Mouse (Mus musculus) limb, embryonic 11.5 days (tissue): ENCODE results near the gene Slc41a2. TPM values are rescaled to one million over a fixed set of nuclear protein-coding genes. Genes with fewer than 3 reads are reported as not detected.
A peak's percentile ranks its signal among the peaks of the same experiment; 100 is the strongest.

ENCODE experiments used
- ATAC-seq: fragments of 200-750 bp; cut with Nextera tagmentation; 2 replicates; pipeline ENCODE4 v1.8.0; 2017; ENCODE audit warnings: low read depth; ENCODE audit not compliant: insufficient number of reproducible peaks, low FRiP score, low TSS enrichment
- DNase-seq: peaks from one replicate; pipeline ENCODE4 v3.0.0-alpha.2; 2015; ENCODE audit warnings: low spot score
- H3K27ac ChIP-seq: fragments of 300-500 bp; sonication (generic); replicated peaks from 2 replicates; pipeline ENCODE4 v1.5.1; 2014; ENCODE audit warnings: low read depth, mild to moderate bottlenecking, low read length
- H3K27me3 ChIP-seq: fragments of 300-500 bp; sonication (generic); 2 replicates; pipeline ENCODE4 v1.6.1; 2014; ENCODE audit warnings: mild to moderate bottlenecking, low read length, mixed read lengths; ENCODE audit not compliant: control insufficient read depth, insufficient read depth
- H3K36me3 ChIP-seq: fragments of 300-500 bp; sonication (generic); 2 replicates; pipeline ENCODE4 v1.6.1; 2014; ENCODE audit warnings: mild to moderate bottlenecking, low read length, moderate library complexity, mixed read lengths; ENCODE audit not compliant: control insufficient read depth, insufficient read depth
- H3K4me1 ChIP-seq: fragments of 300-500 bp; sonication (generic); 2 replicates; pipeline ENCODE4 v1.6.1; 2014; ENCODE audit warnings: low read length, mixed read lengths; ENCODE audit not compliant: control insufficient read depth, insufficient read depth
- H3K4me2 ChIP-seq: fragments of 300-500 bp; sonication (generic); 2 replicates; pipeline ENCODE4 v1.6.1; 2014; ENCODE audit warnings: low read depth, mild to moderate bottlenecking, moderate library complexity; ENCODE audit not compliant: severe bottlenecking
- H3K4me3 ChIP-seq: fragments of 300-500 bp; sonication (generic); 2 replicates; pipeline ENCODE4 v1.5.1; 2014; ENCODE audit warnings: low read depth, low read length
- H3K9ac ChIP-seq: fragments of 300-500 bp; sonication (generic); 2 replicates; pipeline ENCODE4 v1.6.1; 2014; ENCODE audit warnings: mild to moderate bottlenecking, low read length
- H3K9me3 ChIP-seq: fragments of 300-500 bp; sonication (generic); 2 replicates; pipeline ENCODE4 v1.6.1; 2016; ENCODE audit warnings: low read length; ENCODE audit not compliant: control insufficient read depth
- WGBS: fragments of 180-500 bp; shearing (Covaris S2); extraction: QIAGEN DNeasy Blood & Tissue Kit; methylation state at CpG from one replicate; pipeline ENCODE4 v1.1.7; 2014; 5-methylcytosine and 5-hydroxymethylcytosine counted together
- polyA plus RNA-seq: library from polyadenylated mRNA; unstranded; fragments of >200 nt; fragmentation: Nextera tagmentation; extraction: Ambion mirVana; gene quantifications from 2 replicates; pipeline ENCODE4 v1.2.1, GENCODE M21; 2014

Slc41a2 gene
- polyA plus RNA-seq, 1 experiment from 2014 or later, result 0.59 TPM

DNA sequence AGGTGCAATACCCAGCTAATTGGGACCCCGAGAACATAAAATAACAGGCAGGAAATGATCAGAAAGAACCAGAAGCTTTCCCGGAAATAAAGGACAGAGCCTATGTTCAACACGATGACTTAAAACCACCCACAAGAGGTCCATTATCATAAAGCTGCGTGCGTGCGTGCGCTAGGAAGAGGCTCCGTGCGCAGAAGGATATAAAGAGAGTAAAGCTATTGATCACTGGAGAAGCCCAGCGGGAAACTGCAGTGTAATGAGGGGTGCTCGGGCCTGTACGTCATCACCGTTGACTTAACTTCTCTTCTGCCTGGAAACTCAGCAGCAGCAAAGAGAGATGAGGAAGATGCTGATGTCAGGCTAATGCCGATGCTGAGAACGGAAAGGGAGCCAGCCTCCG lies 127.6 kb downstream of the Slc41a2 start:
- Histone ChIP-seq H3K9ac (no peak overlapping the region), H3K4me2 (no peak overlapping the region), H3K4me3 (no peak overlapping the region), H3K4me1 (peaks cover 4% of the 10 kb centered on the region; the same call in 1 of the 2 replicates), H3K27me3 (no peaks in the 10 kb centered on the region), H3K27ac (no peak overlapping the region), H3K36me3 (no peaks in the 10 kb centered on the region), H3K9me3 (no peaks in the 10 kb centered on the region)
- ATAC-seq (no peak), DNase-seq (no peak)
- 67% methylated on average over 16 of the region's 16 CpGs for WGBS

DNA sequence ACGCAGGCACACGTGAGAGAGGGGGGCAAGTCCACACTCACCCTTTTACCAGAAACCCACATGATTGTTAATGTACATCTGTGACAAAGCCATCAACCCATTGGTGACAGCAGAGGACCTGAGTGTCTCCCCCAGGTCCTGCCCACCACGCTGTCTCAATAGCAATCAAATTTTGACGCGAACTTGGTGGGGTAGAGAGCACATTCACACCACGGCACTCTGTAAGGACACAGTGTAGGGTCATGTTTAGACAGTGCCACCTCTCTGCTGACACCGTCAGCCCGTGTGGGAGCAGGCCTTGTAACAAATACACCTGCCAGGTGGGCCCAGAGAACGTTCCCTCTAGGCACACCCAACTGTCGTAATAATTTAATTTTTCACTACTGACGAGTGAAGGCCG lies 128.3 kb downstream of the Slc41a2 start:
- Histone ChIP-seq H3K9me3 (no peaks in the 10 kb centered on the region), H3K4me2 (no peak overlapping the region), H3K27me3 (no peaks in the 10 kb centered on the region), H3K27ac (no peak overlapping the region), H3K36me3 (no peaks in the 10 kb centered on the region), H3K4me1 (peaks cover 4% of the 10 kb centered on the region; the same call in 1 of the 2 replicates), H3K9ac (no peak overlapping the region), H3K4me3 (no peak overlapping the region)
- no peak for DNase-seq
- WGBS, result 67% methylated on average over 12 of the region's 12 CpGs
- ATAC-seq, result no peak

DNA sequence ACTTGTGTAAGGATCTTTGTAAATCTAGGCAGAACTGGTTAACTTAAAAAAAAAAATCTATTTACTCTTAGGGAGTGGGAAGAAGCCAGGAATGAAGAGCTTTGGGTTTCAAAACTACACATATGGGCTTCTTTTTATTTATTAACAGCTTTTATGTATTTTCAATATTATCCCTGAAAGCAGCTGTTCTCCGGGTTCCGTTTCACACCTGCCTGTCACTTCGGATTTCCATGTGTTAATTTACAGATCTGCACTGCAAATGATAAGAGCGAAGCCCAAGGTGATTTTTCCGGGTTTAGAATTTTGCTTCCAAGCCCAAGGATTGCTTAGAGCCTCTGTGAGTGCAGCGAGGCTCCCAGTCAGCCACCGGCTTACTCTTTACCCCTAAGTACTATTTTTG lies 129.2 kb downstream of the Slc41a2 start:
- no peaks in the 10 kb centered on the region for H3K9me3 ChIP-seq
- no peak overlapping the region for H3K4me3 ChIP-seq
- no peaks in the 10 kb centered on the region for H3K27me3 ChIP-seq
- H3K4me2 ChIP-seq, result no peak overlapping the region
- no peak for ATAC-seq
- 88% methylated on average over 7 of the region's 7 CpGs for WGBS
- DNase-seq, result no peak
- no peaks in the 10 kb centered on the region for H3K36me3 ChIP-seq
- H3K27ac ChIP-seq, result no peak overlapping the region
- no peak overlapping the region for H3K9ac ChIP-seq
- H3K4me1 ChIP-seq, result peaks cover 4% of the 10 kb centered on the region; the same call in 1 of the 2 replicates

DNA sequence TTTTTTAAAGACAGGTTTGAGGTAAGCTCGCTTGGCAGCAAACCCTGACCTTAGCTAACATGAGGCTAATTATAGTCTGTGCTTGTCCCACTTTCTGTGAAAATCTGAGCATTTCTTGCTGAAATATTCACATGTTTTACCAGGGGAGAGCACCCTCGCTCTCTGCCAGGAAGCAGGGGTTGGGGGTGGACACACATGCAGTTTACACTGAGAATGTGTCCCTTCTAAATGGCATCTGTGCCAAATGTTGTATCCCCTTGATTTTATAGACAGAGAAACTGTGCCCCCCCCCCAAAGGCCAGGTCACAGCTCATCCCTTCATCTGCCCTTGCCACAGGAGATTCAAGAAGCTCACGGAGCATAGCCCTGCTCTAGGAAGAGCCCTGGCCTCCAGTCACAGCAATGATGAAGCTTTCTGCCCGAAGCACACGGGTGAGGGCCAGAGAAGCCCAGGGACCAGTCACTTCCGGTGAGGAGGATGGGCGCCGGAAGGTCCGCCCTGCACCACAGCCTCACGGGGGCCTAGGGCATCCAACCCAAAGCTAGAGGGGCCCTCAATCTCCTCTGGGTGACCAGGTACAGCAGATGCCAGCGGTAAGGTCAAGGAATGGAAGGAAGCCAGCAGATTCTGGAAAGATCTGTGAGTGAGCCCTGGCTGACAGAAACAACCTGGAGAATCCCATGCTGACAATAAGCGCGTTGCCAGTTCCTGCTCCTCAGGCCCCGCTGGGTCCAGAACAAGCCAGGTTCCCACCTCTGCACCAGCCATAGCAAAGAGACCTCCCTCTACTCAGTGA lies 134.6 kb downstream of the Slc41a2 start:
- no peak overlapping the region for H3K27ac ChIP-seq
- no peak overlapping the region for H3K4me3 ChIP-seq
- H3K4me1 ChIP-seq, result no peaks in the 10 kb centered on the region
- ATAC-seq (no peak), DNase-seq (no peak)
- WGBS, result 87% methylated on average over 14 of the region's 14 CpGs
- no peaks in the 10 kb centered on the region for H3K36me3 ChIP-seq
- no peaks in the 10 kb centered on the region for H3K9me3 ChIP-seq
- no peak overlapping the region for H3K9ac ChIP-seq
- no peak overlapping the region for H3K4me2 ChIP-seq
- no peaks in the 10 kb centered on the region for H3K27me3 ChIP-seq

DNA sequence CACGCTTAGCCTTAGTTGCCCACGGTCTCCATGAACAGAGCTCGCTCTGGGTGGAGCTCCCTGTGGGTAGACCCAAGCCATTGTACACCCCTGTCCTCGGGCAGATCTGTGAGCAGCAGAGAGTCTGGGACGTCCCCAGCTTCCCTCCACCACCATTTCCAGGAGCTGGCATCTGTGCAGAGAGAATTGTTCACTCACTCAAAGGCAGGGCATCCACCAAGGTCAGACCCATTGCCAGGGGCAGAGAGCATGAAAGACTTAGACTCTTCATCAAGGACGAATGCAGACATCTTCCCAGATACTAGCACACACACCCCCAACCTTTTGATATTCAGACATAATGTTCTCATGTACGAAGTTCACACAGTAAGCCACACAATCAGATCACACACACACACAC lies 136.2 kb downstream of the Slc41a2 start:
- H3K9me3 ChIP-seq, result no peaks in the 10 kb centered on the region
- ATAC-seq, result no peak
- no peaks in the 10 kb centered on the region for H3K27me3 ChIP-seq
- H3K36me3 ChIP-seq, result no peaks in the 10 kb centered on the region
- no peak for DNase-seq
- H3K4me2 ChIP-seq, result no peak overlapping the region
- H3K9ac ChIP-seq, result no peak overlapping the region
- 84% methylated on average over 7 of the region's 7 CpGs for WGBS
- no peak overlapping the region for H3K27ac ChIP-seq
- H3K4me3 ChIP-seq, result no peak overlapping the region
- no peaks in the 10 kb centered on the region for H3K4me1 ChIP-seq

DNA sequence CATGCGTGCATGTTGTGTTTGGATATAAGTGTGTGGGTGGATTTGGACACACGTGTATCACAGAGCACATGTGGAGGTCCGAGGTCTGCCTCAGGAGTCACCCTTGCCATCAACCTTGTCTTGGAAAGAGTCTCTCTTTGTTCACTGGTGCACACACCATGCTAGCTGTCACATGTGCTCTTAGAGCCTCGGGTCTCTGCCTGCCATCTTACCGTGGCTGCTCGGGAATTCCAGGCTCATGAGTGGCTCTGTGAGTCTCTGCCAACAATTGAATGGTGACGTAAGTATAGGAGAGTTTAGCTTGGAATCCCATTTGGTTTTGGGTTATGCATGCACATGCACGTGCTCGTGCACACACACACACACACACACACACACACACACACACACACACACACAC lies 138.4 kb downstream of the Slc41a2 start:
- no peak for DNase-seq
- Histone ChIP-seq H3K4me1 (no peaks in the 10 kb centered on the region), H3K9me3 (no peaks in the 10 kb centered on the region), H3K27ac (no peak overlapping the region), H3K4me3 (no peak overlapping the region), H3K4me2 (no peak overlapping the region), H3K9ac (no peak overlapping the region), H3K27me3 (no peaks in the 10 kb centered on the region), H3K36me3 (no peaks in the 10 kb centered on the region)
- no peak for ATAC-seq
- WGBS, result 88% methylated on average over 9 of the region's 9 CpGs

DNA sequence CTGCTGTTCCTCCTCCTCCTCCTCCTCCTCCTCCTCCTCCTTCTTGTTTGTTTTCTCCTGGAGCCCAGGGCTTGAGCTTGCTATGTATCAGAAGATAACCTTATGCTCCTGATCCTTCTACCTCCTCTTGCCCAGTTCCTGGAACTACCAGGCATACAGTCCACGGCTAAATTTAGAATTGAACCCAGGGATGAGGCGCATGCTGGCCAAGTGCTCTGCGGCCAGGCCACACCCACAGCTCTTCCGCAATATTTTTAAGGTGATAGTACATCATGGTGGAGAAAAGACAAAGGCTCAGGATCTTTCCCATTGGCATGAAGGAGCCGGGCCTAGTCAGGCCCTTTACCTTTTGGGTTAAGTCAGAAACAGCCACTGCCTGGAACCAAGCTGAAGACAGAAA lies 139.0 kb downstream of the Slc41a2 start:
- Histone ChIP-seq H3K36me3 (no peaks in the 10 kb centered on the region), H3K4me3 (no peak overlapping the region), H3K4me1 (no peaks in the 10 kb centered on the region), H3K4me2 (no peak overlapping the region), H3K27ac (no peak overlapping the region), H3K9me3 (no peaks in the 10 kb centered on the region), H3K9ac (no peak overlapping the region), H3K27me3 (no peaks in the 10 kb centered on the region)
- 82% methylated on average over 5 of the region's 5 CpGs for WGBS
- ATAC-seq (no peak), DNase-seq (no peak)

DNA sequence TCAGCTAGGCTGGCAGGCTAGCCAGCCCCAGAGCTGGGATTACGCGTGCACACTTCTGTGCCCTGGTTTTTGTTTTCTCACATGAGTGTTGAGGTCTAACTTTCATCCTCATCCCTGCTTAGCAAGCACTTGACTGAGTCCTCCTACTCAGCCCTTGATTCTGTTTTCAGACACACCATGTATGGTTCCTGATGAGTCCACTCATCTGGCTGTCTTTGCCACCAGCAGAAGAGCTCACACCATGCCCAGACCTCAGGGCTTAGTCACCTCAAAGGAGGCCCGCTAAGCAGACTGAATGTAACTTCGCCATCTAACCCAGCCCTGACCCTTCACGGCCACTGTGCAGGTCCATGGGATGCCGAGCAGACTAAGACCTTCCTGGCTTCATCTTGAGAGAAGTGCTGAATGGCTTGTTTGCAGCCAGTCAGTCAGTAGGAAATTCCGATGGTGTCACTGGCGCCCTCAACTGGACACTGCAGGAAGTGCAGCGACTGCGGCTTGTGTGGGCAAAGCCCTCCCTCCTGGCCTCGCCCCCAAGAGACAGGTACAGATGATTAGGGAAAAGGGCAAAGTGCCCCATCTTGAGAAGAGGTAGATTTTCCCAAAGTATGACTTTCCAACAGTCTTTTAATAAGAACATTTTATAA lies 139.9 kb downstream of the Slc41a2 start:
- H3K4me2 ChIP-seq, result no peak overlapping the region
- DNase-seq (peak; percentile 88), ATAC-seq (no peak)
- H3K9ac ChIP-seq, result no peak overlapping the region
- no peaks in the 10 kb centered on the region for H3K4me1 ChIP-seq
- no peaks in the 10 kb centered on the region for H3K36me3 ChIP-seq
- H3K27me3 ChIP-seq, result no peaks in the 10 kb centered on the region
- H3K27ac ChIP-seq, result no peak overlapping the region
- H3K4me3 ChIP-seq, result no peak overlapping the region
- 50% methylated on average over 11 of the region's 11 CpGs for WGBS
- no peaks in the 10 kb centered on the region for H3K9me3 ChIP-seq
